Mouse (Mus musculus): Measurements from ENCODE around the gene Tmprss13. TPM values are rescaled to one million over a fixed set of nuclear protein-coding genes. Genes with fewer than 3 reads are reported as not detected.

Gene Tmprss13
- 0.05 TPM in 1 of 2 replicates, not detected in the other for polyA plus RNA-seq (2014; fragmentation: Nextera tagmentation; extraction: Ambion mirVana)

DNA sequence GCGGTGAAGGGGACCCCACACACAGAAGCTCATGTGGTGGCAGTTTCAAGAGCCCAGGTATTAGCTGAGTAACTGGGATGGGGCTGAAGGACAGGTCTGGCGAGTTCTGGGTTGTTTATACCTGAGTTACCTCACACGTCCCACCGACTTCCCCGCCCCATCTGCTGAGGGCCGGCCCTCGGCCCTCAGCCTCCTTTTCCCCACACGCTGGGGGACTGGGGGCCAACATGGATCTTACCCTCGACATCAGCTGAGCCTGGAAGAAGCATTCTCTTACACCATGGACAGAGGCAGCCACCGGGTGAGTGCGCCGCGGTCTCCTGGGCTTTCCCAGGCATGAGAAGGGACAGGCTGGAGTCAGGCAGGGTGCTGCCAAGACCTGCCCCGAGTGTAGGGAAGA is at the start of gene Tmprss13:
Gene Tmprss13 (plus strand): TSS at position 246 of the 400 bp plus-strand sequence.
- Histone ChIP-seq H3K9me3 (ENCODE audit: control insufficient read depth, low read length) (no peaks in the 10 kb centered on the region), H3K36me3 (ENCODE audit: control insufficient read depth, insufficient read depth, low read length) (no peaks in the 10 kb centered on the region), H3K27me3 (ENCODE audit: control insufficient read depth, insufficient read depth, low read length) (no peaks in the 10 kb centered on the region), H3K4me1 (ENCODE audit: control insufficient read depth, insufficient read depth, low read length) (no peaks in the 10 kb centered on the region), H3K27ac (ENCODE audit: low read depth, low read length) (no peak within 1 kb of the TSS), H3K4me3 (ENCODE audit: low read depth, low read length) (no peak within 1 kb of the TSS), H3K4me2 (ENCODE audit: low read depth, low read length) (no peak within 1 kb of the TSS), H3K9ac (replicated peaks; ENCODE audit: low read depth, low read length) (no peak within 1 kb of the TSS)
- no peak for ATAC-seq (ENCODE audit: low read depth)
- WGBS = 39% methylated on average over 14 of the region's 14 CpGs

DNA sequence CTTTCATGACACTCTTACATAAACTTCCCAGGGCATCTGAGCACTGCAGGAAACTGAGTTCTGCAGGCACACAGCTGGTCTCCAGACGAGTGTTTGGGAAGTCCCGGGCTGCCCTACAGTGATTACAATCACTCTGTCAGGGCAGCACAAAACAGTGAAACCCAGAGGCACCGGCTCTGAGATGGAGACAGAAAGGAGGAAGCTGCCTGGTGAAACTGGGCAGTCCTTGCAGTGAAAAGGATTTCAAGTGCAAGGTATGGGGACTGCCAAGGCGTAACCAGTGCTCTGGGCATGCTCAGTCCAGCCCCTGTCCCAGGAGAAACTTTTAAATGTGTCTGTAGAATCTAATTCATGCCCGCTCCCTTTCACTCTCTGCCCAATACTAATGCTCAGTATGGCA is 46.7 kb upstream of the Tmprss13 start:
- H3K4me2 ChIP-seq (ENCODE audit: low read depth, low read length) = no peak overlapping the region
- H3K9me3 ChIP-seq (ENCODE audit: control insufficient read depth, low read length) = no peaks in the 10 kb centered on the region
- H3K9ac ChIP-seq (replicated peaks; ENCODE audit: low read depth, low read length) = no peak overlapping the region
- H3K4me3 ChIP-seq (ENCODE audit: low read depth, low read length) = no peak overlapping the region
- H3K27me3 ChIP-seq (ENCODE audit: control insufficient read depth, insufficient read depth, low read length) = peaks cover 7% of the 10 kb centered on the region; the same call in 1 of the 2 replicates
- H3K4me1 ChIP-seq (ENCODE audit: control insufficient read depth, insufficient read depth, low read length) = no peaks in the 10 kb centered on the region
- H3K27ac ChIP-seq (ENCODE audit: low read depth, low read length) = no peak overlapping the region
- WGBS = 48% methylated on average over 5 of the region's 5 CpGs
- no peak for ATAC-seq (ENCODE audit: low read depth)
- H3K36me3 ChIP-seq (ENCODE audit: control insufficient read depth, insufficient read depth, low read length) = no peaks in the 10 kb centered on the region

DNA sequence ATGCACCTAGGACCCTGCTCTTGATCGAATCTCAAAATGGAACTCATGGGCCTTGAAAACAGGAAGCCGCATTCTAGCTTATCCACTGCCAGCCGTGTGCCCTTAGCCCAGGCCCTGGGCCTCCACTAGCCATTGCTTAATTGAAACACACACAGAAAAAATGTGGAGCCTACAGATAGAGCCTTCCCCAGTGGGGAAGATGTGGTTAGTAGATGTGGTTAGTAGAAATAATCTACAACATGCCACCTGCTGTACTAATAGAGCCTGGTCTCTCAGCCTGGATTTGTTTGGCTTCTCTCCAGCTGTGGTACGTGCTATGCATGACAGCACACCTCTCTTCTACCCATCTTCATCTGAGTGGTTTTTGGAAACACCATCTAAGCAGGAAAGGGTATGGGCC is 44.7 kb upstream of the Tmprss13 start:
- no peak overlapping the region for H3K4me2 ChIP-seq (ENCODE audit: low read depth, low read length)
- 87% methylated on average over 4 of the region's 4 CpGs for WGBS
- no peak overlapping the region for H3K4me3 ChIP-seq (ENCODE audit: low read depth, low read length)
- H3K27me3 ChIP-seq (ENCODE audit: control insufficient read depth, insufficient read depth, low read length) = peaks cover 3% of the 10 kb centered on the region; the same call in 1 of the 2 replicates
- no peaks in the 10 kb centered on the region for H3K4me1 ChIP-seq (ENCODE audit: control insufficient read depth, insufficient read depth, low read length)
- H3K9me3 ChIP-seq (ENCODE audit: control insufficient read depth, low read length) = no peaks in the 10 kb centered on the region
- H3K36me3 ChIP-seq (ENCODE audit: control insufficient read depth, insufficient read depth, low read length) = no peaks in the 10 kb centered on the region
- ATAC-seq (ENCODE audit: low read depth) = no peak
- H3K27ac ChIP-seq (ENCODE audit: low read depth, low read length) = no peak overlapping the region
- H3K9ac ChIP-seq (replicated peaks; ENCODE audit: low read depth, low read length) = no peak overlapping the region

DNA sequence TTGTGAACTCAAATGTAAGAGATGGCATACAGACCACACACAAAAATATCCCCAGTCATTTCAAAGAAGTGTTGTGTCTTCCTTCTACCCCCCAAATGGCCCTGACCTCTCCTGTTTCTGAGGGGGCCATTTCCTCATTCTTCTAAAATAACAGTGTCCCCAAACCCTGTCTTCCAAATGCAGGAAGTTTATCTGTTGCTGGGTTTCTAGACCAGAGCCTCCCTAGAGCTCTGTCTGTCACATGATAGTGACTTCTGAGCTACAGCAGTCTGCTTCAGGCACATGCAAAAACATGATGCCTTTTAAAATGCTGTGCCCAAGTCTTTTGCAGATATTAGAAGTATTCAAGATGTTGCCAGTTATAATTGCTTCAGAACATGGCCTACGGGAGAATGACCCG is 44.3 kb upstream of the Tmprss13 start:
- Histone ChIP-seq H3K4me3 (ENCODE audit: low read depth, low read length) (no peak overlapping the region), H3K27me3 (ENCODE audit: control insufficient read depth, insufficient read depth, low read length) (no peaks in the 10 kb centered on the region), H3K36me3 (ENCODE audit: control insufficient read depth, insufficient read depth, low read length) (no peaks in the 10 kb centered on the region), H3K9ac (replicated peaks; ENCODE audit: low read depth, low read length) (no peak overlapping the region), H3K27ac (ENCODE audit: low read depth, low read length) (no peak overlapping the region), H3K4me2 (ENCODE audit: low read depth, low read length) (no peak overlapping the region), H3K4me1 (ENCODE audit: control insufficient read depth, insufficient read depth, low read length) (no peaks in the 10 kb centered on the region), H3K9me3 (ENCODE audit: control insufficient read depth, low read length) (no peaks in the 10 kb centered on the region)
- ATAC-seq (ENCODE audit: low read depth) = no peak
- WGBS = 92% methylated on average over 2 of the region's 2 CpGs

DNA sequence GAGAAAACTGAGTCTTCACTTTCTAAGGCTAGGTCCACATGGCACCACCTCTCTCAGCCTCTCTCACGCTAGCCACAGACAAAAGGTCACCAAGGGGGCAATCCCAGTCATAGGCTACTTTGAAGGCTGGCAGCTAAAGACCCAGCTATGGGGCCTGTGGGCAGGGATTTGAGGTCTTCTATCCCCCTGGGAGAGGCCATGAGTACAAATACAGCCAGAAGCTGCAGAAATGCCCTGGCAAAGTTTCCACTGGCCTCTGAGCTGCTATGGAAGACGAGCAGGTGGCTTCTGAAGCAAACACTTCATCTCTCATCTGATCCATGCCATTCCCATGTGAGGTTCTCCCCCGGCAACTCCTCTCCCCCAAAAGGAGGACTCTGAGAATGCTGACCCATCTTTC is 38.8 kb upstream of the Tmprss13 start:
- Histone ChIP-seq H3K9me3 (ENCODE audit: control insufficient read depth, low read length) (no peaks in the 10 kb centered on the region), H3K36me3 (ENCODE audit: control insufficient read depth, insufficient read depth, low read length) (no peaks in the 10 kb centered on the region), H3K4me3 (ENCODE audit: low read depth, low read length) (no peak overlapping the region), H3K4me2 (ENCODE audit: low read depth, low read length) (no peak overlapping the region), H3K9ac (replicated peaks; ENCODE audit: low read depth, low read length) (no peak overlapping the region), H3K27me3 (ENCODE audit: control insufficient read depth, insufficient read depth, low read length) (no peaks in the 10 kb centered on the region), H3K27ac (ENCODE audit: low read depth, low read length) (no peak overlapping the region), H3K4me1 (ENCODE audit: control insufficient read depth, insufficient read depth, low read length) (no peaks in the 10 kb centered on the region)
- 78% methylated on average over 3 of the region's 3 CpGs for WGBS
- ATAC-seq (ENCODE audit: low read depth) = no peak

DNA sequence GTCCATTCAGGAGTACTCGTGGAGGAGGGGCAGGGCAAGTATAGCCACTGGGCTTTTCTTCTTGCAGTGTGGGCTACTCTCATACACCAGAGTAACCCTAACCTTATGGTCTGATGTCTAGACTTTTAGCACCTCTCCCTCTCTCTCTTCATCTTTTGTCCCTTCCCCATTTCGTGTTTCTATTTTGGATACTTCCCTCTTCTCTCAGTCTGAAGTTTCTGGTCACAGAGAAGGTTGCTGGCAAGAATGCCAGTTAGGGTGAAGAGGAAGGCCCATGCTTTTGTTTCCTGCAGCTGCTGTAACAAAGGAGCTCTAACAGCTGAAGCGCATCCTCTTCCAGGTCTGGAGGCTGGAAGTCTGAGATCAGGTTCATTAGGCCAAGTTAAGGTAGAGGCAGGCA is 38.0 kb upstream of the Tmprss13 start:
- no peak for ATAC-seq (ENCODE audit: low read depth)
- Histone ChIP-seq H3K9ac (replicated peaks; ENCODE audit: low read depth, low read length) (no peak overlapping the region), H3K4me1 (ENCODE audit: control insufficient read depth, insufficient read depth, low read length) (no peaks in the 10 kb centered on the region), H3K36me3 (ENCODE audit: control insufficient read depth, insufficient read depth, low read length) (no peaks in the 10 kb centered on the region), H3K4me2 (ENCODE audit: low read depth, low read length) (no peak overlapping the region), H3K4me3 (ENCODE audit: low read depth, low read length) (no peak overlapping the region), H3K27me3 (ENCODE audit: control insufficient read depth, insufficient read depth, low read length) (no peaks in the 10 kb centered on the region), H3K9me3 (ENCODE audit: control insufficient read depth, low read length) (no peaks in the 10 kb centered on the region), H3K27ac (ENCODE audit: low read depth, low read length) (no peak overlapping the region)
- WGBS = 79% methylated on average over 3 of the region's 3 CpGs

DNA sequence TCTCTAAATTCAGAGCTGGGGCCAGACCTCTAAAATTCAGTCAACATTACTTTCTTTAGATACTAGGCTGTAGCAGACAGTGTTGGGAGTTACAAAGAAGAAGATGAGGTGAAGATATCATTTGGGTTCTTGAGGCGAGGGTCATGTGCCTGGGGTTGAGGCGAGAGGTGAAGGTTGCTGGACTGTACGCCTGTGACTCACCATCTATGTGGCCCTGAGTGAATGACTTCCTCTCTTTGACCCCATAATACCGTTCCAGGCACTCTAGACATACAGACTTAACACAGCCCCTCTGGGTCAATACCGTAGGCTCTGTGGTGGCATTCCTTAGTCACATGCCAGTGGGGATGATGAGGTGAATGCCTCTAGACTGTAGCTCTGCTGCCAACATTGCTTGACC is 36.4 kb upstream of the Tmprss13 start:
- H3K4me3 ChIP-seq (ENCODE audit: low read depth, low read length) = no peak overlapping the region
- no peak overlapping the region for H3K27ac ChIP-seq (ENCODE audit: low read depth, low read length)
- no peaks in the 10 kb centered on the region for H3K36me3 ChIP-seq (ENCODE audit: control insufficient read depth, insufficient read depth, low read length)
- no peaks in the 10 kb centered on the region for H3K9me3 ChIP-seq (ENCODE audit: control insufficient read depth, low read length)
- ATAC-seq (ENCODE audit: low read depth) = no peak
- H3K4me1 ChIP-seq (ENCODE audit: control insufficient read depth, insufficient read depth, low read length) = no peaks in the 10 kb centered on the region
- no peaks in the 10 kb centered on the region for H3K27me3 ChIP-seq (ENCODE audit: control insufficient read depth, insufficient read depth, low read length)
- no peak overlapping the region for H3K9ac ChIP-seq (replicated peaks; ENCODE audit: low read depth, low read length)
- H3K4me2 ChIP-seq (ENCODE audit: low read depth, low read length) = no peak overlapping the region
- WGBS = 94% methylated on average over 5 of the region's 5 CpGs

DNA sequence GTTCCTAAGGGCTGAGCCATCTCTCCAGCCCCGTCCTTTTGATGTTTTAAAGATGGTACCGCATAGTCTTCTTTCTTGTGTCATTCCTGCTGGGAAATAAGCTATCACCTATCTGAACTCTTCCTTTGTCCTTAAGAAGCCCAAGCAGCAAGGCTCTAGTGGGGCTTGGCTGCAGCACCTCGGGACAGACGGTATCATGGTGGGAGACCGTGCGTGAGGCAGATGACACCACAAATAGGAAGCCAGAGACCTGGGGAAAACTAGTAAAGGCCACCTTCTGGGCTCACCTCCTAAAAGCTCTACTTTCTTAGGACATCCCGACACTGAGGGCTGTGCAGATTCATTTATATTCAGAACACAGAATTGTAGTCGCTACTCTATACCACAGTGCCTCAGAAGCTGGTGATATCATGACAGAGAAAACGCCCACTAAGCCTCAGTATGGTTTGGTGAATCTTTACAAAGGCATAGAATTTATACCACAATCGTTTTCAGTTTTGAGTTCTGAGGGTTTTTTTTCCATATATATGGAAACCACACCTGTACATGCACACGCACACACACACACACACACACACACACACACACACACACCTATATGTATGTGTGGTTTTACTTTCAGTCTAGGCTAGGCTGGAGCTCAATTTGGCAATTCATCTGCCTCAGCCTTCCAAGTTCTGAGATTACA is 27.3 kb upstream of the Tmprss13 start:
- H3K4me2 ChIP-seq (ENCODE audit: low read depth, low read length) = no peak overlapping the region
- H3K36me3 ChIP-seq (ENCODE audit: control insufficient read depth, insufficient read depth, low read length) = no peaks in the 10 kb centered on the region
- 84% methylated on average over 11 of the region's 11 CpGs for WGBS
- H3K27ac ChIP-seq (ENCODE audit: low read depth, low read length) = no peak overlapping the region
- H3K27me3 ChIP-seq (ENCODE audit: control insufficient read depth, insufficient read depth, low read length) = no peaks in the 10 kb centered on the region
- H3K4me1 ChIP-seq (ENCODE audit: control insufficient read depth, insufficient read depth, low read length) = no peaks in the 10 kb centered on the region
- ATAC-seq (ENCODE audit: low read depth) = no peak
- H3K9ac ChIP-seq (replicated peaks; ENCODE audit: low read depth, low read length) = no peak overlapping the region
- no peak overlapping the region for H3K4me3 ChIP-seq (ENCODE audit: low read depth, low read length)
- no peaks in the 10 kb centered on the region for H3K9me3 ChIP-seq (ENCODE audit: control insufficient read depth, low read length)

DNA sequence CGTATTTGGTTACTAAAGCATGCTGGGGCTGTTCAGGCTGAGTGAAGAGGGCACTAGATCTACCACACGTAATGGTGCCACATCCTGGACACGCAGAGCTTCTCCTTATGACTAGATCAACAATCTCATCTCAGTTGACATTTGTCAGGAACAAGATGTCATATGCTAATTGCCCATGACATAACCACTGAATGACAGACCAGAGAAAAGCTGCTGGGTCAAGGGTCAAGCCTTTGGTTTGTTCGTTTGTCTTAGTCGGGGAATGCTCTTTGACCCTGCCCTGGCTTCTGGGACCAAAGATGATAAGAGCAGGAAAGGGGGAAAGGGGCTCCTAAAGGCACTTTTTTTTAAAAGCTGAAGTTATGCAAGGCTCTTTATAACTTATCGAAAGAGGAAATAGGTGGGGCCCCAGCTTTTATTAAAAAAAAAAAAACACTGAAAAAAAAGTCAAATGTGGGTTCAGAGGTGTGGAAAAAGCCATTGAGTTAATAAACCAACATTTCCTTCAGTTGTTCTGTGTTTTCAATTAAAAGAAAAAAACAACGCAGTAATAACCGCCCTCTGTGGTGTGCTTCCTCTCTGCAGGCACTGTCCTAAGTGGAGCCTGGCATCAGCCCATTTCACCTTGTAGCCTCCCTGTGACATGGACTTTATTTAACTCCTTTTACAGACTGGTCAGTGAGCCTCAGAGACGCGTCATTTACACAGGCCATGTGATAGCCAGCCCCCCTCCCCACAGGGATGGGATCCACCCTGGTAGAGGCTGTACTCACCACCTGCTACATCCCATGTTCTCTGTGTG is 24.5 kb upstream of the Tmprss13 start:
- no peak overlapping the region for H3K9ac ChIP-seq (replicated peaks; ENCODE audit: low read depth, low read length)
- H3K9me3 ChIP-seq (ENCODE audit: control insufficient read depth, low read length) = no peaks in the 10 kb centered on the region
- H3K36me3 ChIP-seq (ENCODE audit: control insufficient read depth, insufficient read depth, low read length) = no peaks in the 10 kb centered on the region
- WGBS = 67% methylated on average over 10 of the region's 10 CpGs
- ATAC-seq (ENCODE audit: low read depth) = no peak
- H3K4me1 ChIP-seq (ENCODE audit: control insufficient read depth, insufficient read depth, low read length) = no peaks in the 10 kb centered on the region
- no peak overlapping the region for H3K27ac ChIP-seq (ENCODE audit: low read depth, low read length)
- no peak overlapping the region for H3K4me3 ChIP-seq (ENCODE audit: low read depth, low read length)
- H3K27me3 ChIP-seq (ENCODE audit: control insufficient read depth, insufficient read depth, low read length) = no peaks in the 10 kb centered on the region
- H3K4me2 ChIP-seq (ENCODE audit: low read depth, low read length) = no peak overlapping the region

Data from neural tube, embryonic 14.5 days (tissue).